Mouse (Mus musculus) forebrain, embryonic 15.5 days (tissue): Measurements from ENCODE around the gene Trim9. TPM values are rescaled to one million over a fixed set of nuclear protein-coding genes. Genes with fewer than 3 reads are reported as not detected.

Experiments
- ATAC-seq: fragments of 200-750 bp; cut with Nextera tagmentation; replicated peaks from 2 replicates; pipeline ENCODE4 v1.8.0; 2017; ENCODE audit warnings: mild to moderate bottlenecking, moderate TSS enrichment, moderate library complexity
- H3K27ac ChIP-seq: fragments of 300-500 bp; sonication (generic); replicated peaks from 2 replicates; pipeline ENCODE4 v1.5.1; 2015; ENCODE audit warnings: mild to moderate bottlenecking, inconsistent platforms
- H3K27me3 ChIP-seq: fragments of 300-500 bp; sonication (generic); 2 replicates; pipeline ENCODE4 v1.6.1; 2015; ENCODE audit warnings: inconsistent platforms
- H3K36me3 ChIP-seq: fragments of 300-500 bp; sonication (generic); 2 replicates; pipeline ENCODE4 v1.6.1; 2015; ENCODE audit warnings: mild to moderate bottlenecking, inconsistent platforms
- H3K4me1 ChIP-seq: fragments of 300-500 bp; sonication (generic); 2 replicates; pipeline ENCODE4 v1.6.1; 2015; ENCODE audit warnings: inconsistent platforms
- H3K4me2 ChIP-seq: fragments of 300-500 bp; sonication (generic); replicated peaks from 2 replicates; pipeline ENCODE4 v1.6.1; 2015; ENCODE audit warnings: mild to moderate bottlenecking, inconsistent platforms
- H3K4me3 ChIP-seq: fragments of 300-500 bp; sonication (generic); 2 replicates; pipeline ENCODE4 v1.5.1; 2015; ENCODE audit warnings: mild to moderate bottlenecking, inconsistent platforms
- H3K9ac ChIP-seq: fragments of 300-500 bp; sonication (generic); replicated peaks from 2 replicates; pipeline ENCODE4 v1.6.1; 2015; ENCODE audit warnings: mild to moderate bottlenecking, inconsistent platforms
- H3K9me3 ChIP-seq: fragments of 300-500 bp; sonication (generic); 2 replicates; pipeline ENCODE4 v1.6.1; 2016; ENCODE audit warnings: inconsistent platforms
- WGBS: fragments of 180-500 bp; shearing (Covaris S2); methylation state at CpG from one replicate; pipeline ENCODE4 v1.1.7; 2015; ENCODE audit warnings: mixed read lengths; 5-methylcytosine and 5-hydroxymethylcytosine counted together
- polyA plus RNA-seq: library from polyadenylated mRNA; unstranded; fragments of >200 nt; fragmentation: Nextera tagmentation; extraction: Ambion mirVana; gene quantifications from 2 replicates; pipeline ENCODE4 v1.2.1, GENCODE M21; 2015

The Trim9 gene
- polyA plus RNA-seq, 1 experiment from 2014 or later, result 51.8 TPM

DNA sequence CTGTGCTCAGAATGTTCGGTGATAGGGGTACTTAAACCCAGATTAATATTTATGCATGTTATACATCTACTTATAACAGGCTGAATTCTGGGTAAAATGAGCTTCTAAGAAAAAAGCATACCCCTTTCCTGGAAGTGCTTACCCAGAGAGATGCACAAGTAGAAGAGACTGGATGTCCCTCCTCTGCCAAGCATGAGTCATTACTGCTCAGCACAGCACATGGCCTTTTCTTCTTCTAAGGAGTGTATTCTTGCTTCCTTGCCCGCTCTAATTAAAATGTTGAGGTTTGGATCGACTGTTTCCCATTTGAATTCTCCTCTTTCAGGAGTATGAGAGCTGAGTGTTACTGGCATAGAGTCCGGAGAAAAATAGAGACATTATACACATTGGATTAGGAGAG, 3.1 kb upstream of the Trim9 start:
- H3K9me3 ChIP-seq, result no peaks in the 10 kb centered on the region
- WGBS, result 52% methylated on average over 4 of the region's 4 CpGs
- no peak for ATAC-seq

GRCm38 (mm10) chr12:70349788-70350187, 2.4 kb upstream of the Trim9 start:
- no peak overlapping the region for H3K9ac ChIP-seq
- no peaks in the 10 kb centered on the region for H3K9me3 ChIP-seq
- H3K27me3 ChIP-seq, result no peaks in the 10 kb centered on the region
- H3K27ac ChIP-seq, result no peak overlapping the region
- H3K4me1 ChIP-seq, result peaks cover 29% of the 10 kb centered on the region
- ATAC-seq, result no peak
- no peaks in the 10 kb centered on the region for H3K36me3 ChIP-seq
- no peak overlapping the region for H3K4me2 ChIP-seq
- no peak overlapping the region for H3K4me3 ChIP-seq
- 82% methylated on average over 6 of the region's 6 CpGs for WGBS

More for the DNA sequence above, 3.1 kb upstream of the Trim9 start:
- H3K4me3 ChIP-seq, result no peak overlapping the region
- no peak overlapping the region for H3K27ac ChIP-seq
- H3K4me1 ChIP-seq, result peaks cover 24% of the 10 kb centered on the region
- no peak overlapping the region for H3K9ac ChIP-seq
- H3K36me3 ChIP-seq, result no peaks in the 10 kb centered on the region
- no peak overlapping the region for H3K4me2 ChIP-seq
- no peaks in the 10 kb centered on the region for H3K27me3 ChIP-seq

GRCm38 (mm10) chr12:70348026-70348425, 612 bp upstream of the Trim9 start:
- H3K36me3 ChIP-seq, result no peaks in the 10 kb centered on the region
- H3K4me2 ChIP-seq, result peak overlapping the region; percentile 97
- peak overlapping the region; percentile 98 for H3K27ac ChIP-seq
- ATAC-seq, result no peak
- peak overlapping the region; percentile 76 for H3K9ac ChIP-seq
- H3K4me1 ChIP-seq, result peaks cover 38% of the 10 kb centered on the region
- H3K27me3 ChIP-seq, result no peaks in the 10 kb centered on the region
- no peaks in the 10 kb centered on the region for H3K9me3 ChIP-seq
- WGBS, result 8% methylated on average over 8 of the region's 8 CpGs
- peak overlapping the region; percentile 60 for H3K4me3 ChIP-seq

GRCm38 (mm10) chr12:70346139-70347026, 1.0 kb downstream of the Trim9 start:
- peak overlapping the region; percentile 97 for H3K4me2 ChIP-seq
- no peaks in the 10 kb centered on the region for H3K36me3 ChIP-seq
- H3K27ac ChIP-seq, result peak overlapping the region; percentile 98
- H3K9ac ChIP-seq, result peak overlapping the region; percentile 76
- peaks cover 40% of the 10 kb centered on the region for H3K4me1 ChIP-seq
- under 1% methylated on average over 60 of the region's 60 CpGs for WGBS
- peak; percentile 54 for ATAC-seq
- H3K9me3 ChIP-seq, result no peaks in the 10 kb centered on the region
- H3K27me3 ChIP-seq, result no peaks in the 10 kb centered on the region
- H3K4me3 ChIP-seq, result peak overlapping the region; percentile 60

GRCm38 (mm10) chr12:70345531-70346138, 1.8 kb downstream of the Trim9 start:
- 28% methylated on average over 16 of the region's 16 CpGs for WGBS
- Histone ChIP-seq H3K9me3 (no peaks in the 10 kb centered on the region), H3K4me1 (peaks cover 40% of the 10 kb centered on the region), H3K27ac (peak overlapping the region; percentile 98), H3K4me2 (peak overlapping the region; percentile 97), H3K4me3 (peak overlapping the region; percentile 60), H3K9ac (peak overlapping the region; percentile 76), H3K27me3 (no peaks in the 10 kb centered on the region), H3K36me3 (no peaks in the 10 kb centered on the region)
- ATAC-seq, result peak; percentile 7; the same call in 1 of the 2 replicates

GRCm38 (mm10) chr12:70335176-70335575, 12.2 kb downstream of the Trim9 start:
- Histone ChIP-seq H3K36me3 (no peaks in the 10 kb centered on the region), H3K9me3 (no peaks in the 10 kb centered on the region), H3K4me1 (0 out of 2 replicates have a peak, but pooled peaks cover 6% of the 10 kb centered on the region), H3K27ac (no peak overlapping the region), H3K4me2 (no peak overlapping the region), H3K27me3 (no peaks in the 10 kb centered on the region), H3K4me3 (no peak overlapping the region), H3K9ac (no peak overlapping the region)
- WGBS, result 58% methylated on average over 5 of the region's 5 CpGs
- ATAC-seq, result no peak

- WGBS, result 64% methylated on average over 6 of the region's 6 CpGs
- no peak overlapping the region for H3K4me2 ChIP-seq
- H3K4me3 ChIP-seq, result no peak overlapping the region
- no peaks in the 10 kb centered on the region for H3K36me3 ChIP-seq
- ATAC-seq, result no peak
- H3K27ac ChIP-seq, result no peak overlapping the region
- no peaks in the 10 kb centered on the region for H3K27me3 ChIP-seq
- H3K9ac ChIP-seq, result no peak overlapping the region
- 0 out of 2 replicates have a peak, but pooled peaks cover 6% of the 10 kb centered on the region for H3K4me1 ChIP-seq
- no peaks in the 10 kb centered on the region for H3K9me3 ChIP-seq
Measured at GRCm38 (mm10) chr12:70333253-70333805, 14.1 kb downstream of the Trim9 start.

GRCm38 (mm10) chr12:70329059-70329458, 18.4 kb downstream of the Trim9 start:
- Histone ChIP-seq H3K36me3 (no peaks in the 10 kb centered on the region), H3K4me2 (no peak overlapping the region), H3K27ac (no peak overlapping the region), H3K9ac (no peak overlapping the region), H3K4me3 (no peak overlapping the region), H3K9me3 (no peaks in the 10 kb centered on the region), H3K4me1 (no peaks in the 10 kb centered on the region), H3K27me3 (no peaks in the 10 kb centered on the region)
- WGBS, result 78% methylated on average over 3 of the region's 3 CpGs
- no peak for ATAC-seq

DNA sequence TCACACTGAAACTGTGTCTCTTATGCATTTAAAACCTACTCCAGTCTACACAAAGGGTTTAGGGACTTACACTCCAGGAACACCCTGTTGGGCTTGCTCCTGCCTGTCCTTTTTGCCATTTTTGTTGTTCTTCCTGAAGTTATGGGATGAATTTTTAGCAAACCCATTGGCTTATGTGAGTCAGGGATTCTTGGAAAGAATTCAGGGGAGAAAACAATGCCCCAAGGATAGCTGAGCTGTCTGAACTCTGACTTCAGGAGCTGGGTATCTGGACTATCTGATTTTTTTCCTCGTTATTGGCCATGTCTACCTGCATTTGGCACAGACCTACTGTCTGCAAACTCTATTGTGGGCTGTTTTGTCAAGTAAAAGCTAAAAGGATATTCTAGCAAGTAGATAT, 20.5 kb downstream of the Trim9 start:
- no peak overlapping the region for H3K27ac ChIP-seq
- H3K4me1 ChIP-seq, result no peaks in the 10 kb centered on the region
- WGBS, result 64% methylated on average over 1 of the region's 1 CpGs
- ATAC-seq, result no peak
- no peaks in the 10 kb centered on the region for H3K27me3 ChIP-seq
- H3K9me3 ChIP-seq, result no peaks in the 10 kb centered on the region
- H3K4me2 ChIP-seq, result no peak overlapping the region
- no peak overlapping the region for H3K4me3 ChIP-seq
- H3K9ac ChIP-seq, result no peak overlapping the region
- H3K36me3 ChIP-seq, result no peaks in the 10 kb centered on the region

GRCm38 (mm10) chr12:70326393-70326792, 21.0 kb downstream of the Trim9 start:
- 24% methylated on average over 2 of the region's 2 CpGs for WGBS
- no peak for ATAC-seq
- Histone ChIP-seq H3K4me1 (no peaks in the 10 kb centered on the region), H3K4me2 (no peak overlapping the region), H3K9me3 (no peaks in the 10 kb centered on the region), H3K36me3 (no peaks in the 10 kb centered on the region), H3K27ac (no peak overlapping the region), H3K4me3 (no peak overlapping the region), H3K9ac (no peak overlapping the region), H3K27me3 (no peaks in the 10 kb centered on the region)

- Histone ChIP-seq H3K9me3 (no peaks in the 10 kb centered on the region), H3K4me2 (no peak overlapping the region), H3K4me1 (no peaks in the 10 kb centered on the region), H3K27me3 (no peaks in the 10 kb centered on the region), H3K4me3 (no peak overlapping the region), H3K9ac (no peak overlapping the region), H3K36me3 (no peaks in the 10 kb centered on the region), H3K27ac (no peak overlapping the region)
- ATAC-seq, result no peak
- WGBS, result 66% methylated on average over 7 of the region's 7 CpGs
Measured at GRCm38 (mm10) chr12:70325826-70326225, 21.6 kb downstream of the Trim9 start.

GRCm38 (mm10) chr12:70322790-70323189, 24.6 kb downstream of the Trim9 start:
- H3K4me1 ChIP-seq, result peaks cover 4% of the 10 kb centered on the region
- H3K4me3 ChIP-seq, result no peak overlapping the region
- no peak overlapping the region for H3K4me2 ChIP-seq
- no peaks in the 10 kb centered on the region for H3K36me3 ChIP-seq
- H3K27me3 ChIP-seq, result no peaks in the 10 kb centered on the region
- ATAC-seq, result no peak
- no peak overlapping the region for H3K9ac ChIP-seq
- WGBS, result 80% methylated on average over 1 of the region's 1 CpGs
- no peak overlapping the region for H3K27ac ChIP-seq
- H3K9me3 ChIP-seq, result no peaks in the 10 kb centered on the region
